Mouse (Mus musculus) kidney, postnatal 14 days (tissue): ENCODE results near the gene Slc22a18.

Experiments used
- DNase-seq: peaks from one replicate; pipeline ENCODE4 v3.0.0; 2022; ENCODE audit warnings: mixed read lengths

Gene Slc22a18

GRCm38 (mm10) chr7:143473347-143474101 lies at the start of gene Slc22a18:
TSS of gene Slc22a18 (plus strand) at chr7:143473736.
- peak; percentile 60 for DNase-seq

GRCm38 (mm10) chr7:143428142-143428813 lies 45.3 kb upstream of the Slc22a18 start:
- no peak for DNase-seq

- DNase-seq = no peak
Observed at GRCm38 (mm10) chr7:143428814-143429499, 44.6 kb upstream of the Slc22a18 start.

DNA sequence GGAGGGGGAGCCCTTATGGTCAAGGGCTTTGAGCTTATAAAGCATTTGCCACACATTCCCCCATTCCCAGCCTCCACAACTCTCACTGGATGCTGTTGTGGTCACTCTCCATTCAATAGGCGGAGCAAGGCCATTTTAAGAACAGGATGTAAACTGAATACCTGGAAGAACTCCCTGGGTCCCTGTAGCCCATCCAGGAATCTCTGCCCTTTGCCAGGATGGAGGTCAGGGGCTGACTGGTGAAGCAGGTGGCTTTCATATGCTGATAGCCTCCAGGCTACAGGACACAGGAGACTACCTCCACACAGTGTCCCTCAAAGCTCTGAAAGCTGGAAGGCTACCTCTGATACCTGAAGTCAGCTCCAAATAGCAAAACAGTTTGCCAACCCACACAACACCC lies 40.9 kb upstream of the Slc22a18 start:
- DNase-seq = no peak

DNA sequence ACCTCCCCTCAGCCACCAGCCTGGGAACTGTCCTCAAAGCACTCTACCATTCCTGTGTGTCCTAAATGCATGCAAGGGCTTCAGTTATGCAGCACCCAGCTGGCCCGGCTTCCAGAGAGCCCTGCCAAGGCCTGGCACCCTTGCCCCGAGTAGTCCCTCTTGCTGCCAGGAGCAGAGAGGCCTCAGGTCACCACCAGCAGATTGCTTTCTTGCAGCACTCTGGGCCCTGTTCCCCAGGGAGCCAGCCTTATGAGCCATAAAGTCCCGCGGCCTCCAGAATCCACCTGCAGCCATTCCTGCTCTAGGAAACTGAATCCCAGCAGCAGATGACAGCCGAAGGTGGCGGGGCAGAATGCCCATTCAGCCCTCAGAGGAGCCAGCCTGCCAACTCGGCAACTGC lies 40.2 kb upstream of the Slc22a18 start:
- no peak for DNase-seq

DNA sequence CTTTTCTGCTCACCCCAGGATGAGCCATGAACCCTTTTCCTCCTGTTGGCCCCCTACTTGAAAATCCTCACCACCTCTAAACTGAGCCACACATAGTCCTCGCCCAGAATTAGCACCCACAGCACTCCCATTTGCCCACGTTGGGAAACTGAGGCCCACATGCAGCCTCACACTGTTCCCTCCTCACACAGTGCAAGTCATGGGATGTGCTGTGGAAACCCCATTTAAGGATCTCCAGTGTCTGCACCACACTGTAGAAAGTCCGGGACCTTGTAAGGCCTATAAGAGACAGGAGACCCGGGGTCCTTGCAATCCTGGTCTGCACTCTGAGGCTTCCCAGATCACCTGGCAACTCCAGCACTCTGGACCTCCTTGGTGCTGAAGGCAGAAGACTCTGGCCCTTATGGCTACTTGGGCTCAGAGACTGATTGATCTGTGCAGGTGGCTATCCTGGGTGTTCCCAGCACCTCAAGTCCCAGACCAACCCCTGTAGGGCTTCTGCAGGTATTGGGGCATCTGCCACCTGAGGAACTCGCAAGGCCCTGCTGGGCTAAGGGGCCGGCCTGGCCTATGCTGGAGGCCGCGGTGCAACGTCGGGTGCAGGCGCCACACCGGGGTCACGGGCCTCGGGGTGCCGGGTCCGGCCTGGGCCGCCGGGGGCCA lies 36.2 kb upstream of the Slc22a18 start:
- no peak for DNase-seq

DNA sequence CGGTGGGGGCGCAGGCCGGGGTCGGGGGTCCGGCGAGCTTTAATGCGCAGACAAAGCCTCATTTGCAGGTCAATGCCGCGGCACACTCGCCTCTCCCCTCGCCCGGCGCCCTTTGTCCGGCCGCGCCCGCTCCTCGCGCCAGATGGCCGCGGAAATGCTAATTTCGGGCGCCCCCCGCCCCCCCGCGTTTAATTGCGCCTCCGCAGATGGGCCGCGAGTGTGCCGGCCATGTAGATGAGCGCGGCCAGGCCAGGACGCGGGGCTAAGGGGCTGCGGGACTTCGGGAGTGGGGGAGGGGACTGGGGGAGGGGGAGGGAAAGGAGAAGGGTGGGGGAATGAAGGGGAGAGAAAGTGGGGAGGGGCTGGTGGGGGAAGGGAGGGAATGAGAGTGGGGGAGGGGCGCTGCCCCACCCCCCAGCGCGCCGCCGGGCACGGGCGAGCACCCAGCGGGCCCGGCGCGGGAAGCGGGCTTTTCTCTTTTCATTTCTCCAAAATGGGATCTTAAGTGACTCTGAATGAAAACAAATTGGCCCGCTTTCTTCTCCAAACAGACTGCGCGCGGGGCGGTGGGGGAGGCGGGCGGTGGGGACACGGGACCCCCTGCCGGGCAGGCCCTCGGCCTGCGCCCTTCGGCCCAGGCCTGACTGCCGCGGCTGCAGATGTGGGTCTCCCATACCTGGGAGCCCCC lies 35.5 kb upstream of the Slc22a18 start:
- DNase-seq = peak; percentile 51

- no peak for DNase-seq
Observed at GRCm38 (mm10) chr7:143438965-143439364, 34.6 kb upstream of the Slc22a18 start.

- no peak for DNase-seq
Observed at GRCm38 (mm10) chr7:143444580-143444954, 29.0 kb upstream of the Slc22a18 start.

- no peak for DNase-seq
Observed at GRCm38 (mm10) chr7:143444955-143445648, 28.4 kb upstream of the Slc22a18 start.

GRCm38 (mm10) chr7:143445651-143446460 lies 27.7 kb upstream of the Slc22a18 start:
- DNase-seq = no peak

DNA sequence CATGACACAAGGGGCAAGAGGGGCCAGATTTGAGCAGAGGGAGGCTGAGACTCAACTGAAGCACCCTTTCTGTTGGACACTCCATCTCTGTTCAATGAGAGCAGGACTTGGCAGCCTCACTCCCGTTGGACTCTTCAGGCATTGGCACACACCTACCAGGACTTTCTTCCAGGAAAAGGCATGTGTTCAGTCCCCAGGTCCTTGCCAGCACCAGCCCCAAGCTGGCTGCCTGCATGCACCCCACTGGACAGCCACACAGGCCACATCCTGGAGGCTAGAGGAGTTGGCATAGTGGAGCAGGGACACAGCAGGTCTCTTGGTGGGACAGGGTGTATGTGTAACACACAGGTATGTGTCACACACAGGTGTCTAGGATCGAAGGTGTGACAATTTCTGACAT lies 26.4 kb upstream of the Slc22a18 start:
- no peak for DNase-seq

DNA sequence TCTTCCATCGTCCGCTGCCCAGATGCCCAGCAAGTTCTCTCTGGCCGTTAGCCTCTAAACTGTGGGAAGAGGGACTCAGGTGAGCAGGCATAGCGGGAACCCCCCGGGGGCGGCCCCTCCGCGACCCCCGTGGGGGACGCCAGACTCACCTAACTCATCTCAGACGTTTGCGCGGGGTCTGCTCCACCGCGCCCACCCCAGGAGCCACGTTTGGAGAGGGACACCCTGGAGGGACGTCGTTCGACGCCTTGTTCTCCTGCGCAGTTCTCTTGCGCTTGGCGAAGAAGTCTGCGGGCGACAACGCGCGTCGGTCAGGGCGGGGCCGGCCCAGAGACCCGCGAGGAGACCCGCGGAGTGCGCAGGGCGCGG lies 14.6 kb upstream of the Slc22a18 start:
- no peak for DNase-seq

DNA sequence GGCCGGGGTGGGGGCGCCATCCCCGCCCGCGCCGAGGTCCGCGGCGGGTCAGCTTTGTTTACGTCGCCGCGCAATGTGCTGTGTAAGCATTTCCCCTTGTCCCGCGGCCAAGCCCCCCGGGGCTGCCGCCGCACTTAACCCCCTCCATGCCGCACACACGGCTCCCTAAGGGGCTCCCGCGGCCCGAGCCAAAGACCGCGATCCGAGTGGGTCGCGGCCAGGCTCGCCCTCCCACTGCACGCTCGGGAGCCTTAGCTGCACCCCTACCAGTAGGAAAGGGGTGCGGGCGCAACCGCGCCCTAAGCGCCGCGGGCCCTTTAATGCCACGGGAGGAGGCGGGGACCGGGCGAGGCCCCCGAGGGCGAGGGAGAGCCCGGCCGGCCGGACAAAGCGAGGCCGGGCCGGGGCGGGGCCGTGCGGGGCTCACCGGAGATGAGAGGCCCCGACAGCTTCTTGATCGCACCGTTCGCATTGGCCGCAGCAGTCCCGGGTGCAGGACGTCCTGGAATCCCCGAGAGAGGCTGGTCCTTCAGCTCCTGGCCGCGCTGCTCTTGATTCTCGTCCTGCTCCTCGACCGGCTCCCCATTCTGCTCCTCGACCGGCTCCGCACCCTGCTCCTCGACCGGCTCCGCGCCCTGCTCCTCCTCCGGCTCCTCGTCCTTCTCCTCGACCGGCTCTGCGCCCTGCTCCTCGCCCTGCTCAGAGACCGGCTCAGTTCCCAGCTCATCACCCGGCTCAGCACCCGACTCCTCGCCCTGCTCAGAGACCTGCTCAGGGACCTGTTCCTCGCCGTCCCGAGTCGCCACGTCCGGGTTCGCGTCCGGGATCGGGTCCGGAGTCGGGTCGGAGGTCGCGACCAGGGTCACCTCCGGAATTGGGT lies 14.0 kb upstream of the Slc22a18 start:
- peak; percentile 62 for DNase-seq

- DNase-seq = no peak
Observed at GRCm38 (mm10) chr7:143460217-143460834, 13.2 kb upstream of the Slc22a18 start.

DNA sequence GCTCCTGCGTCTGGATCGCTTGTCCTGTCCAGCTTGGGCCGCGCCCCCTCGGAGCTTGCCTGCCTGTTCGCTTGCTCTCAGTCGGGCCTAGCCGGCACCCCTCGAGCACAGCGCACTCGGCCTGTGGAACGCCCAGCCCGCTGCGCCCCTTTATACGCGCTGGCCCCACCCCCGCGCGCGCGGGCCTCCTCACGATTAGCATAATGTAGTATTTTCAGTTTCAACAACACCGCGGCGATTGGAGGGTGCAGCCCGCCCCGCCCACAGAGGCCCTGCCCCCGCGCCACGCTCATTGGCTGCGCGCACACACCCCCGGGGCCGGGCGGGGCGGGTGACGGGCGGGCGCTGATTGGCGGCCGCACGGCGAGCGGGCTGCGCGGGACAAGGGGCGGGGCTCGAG lies 12.7 kb upstream of the Slc22a18 start, which contains the start of gene Cdkn1c:
Gene Cdkn1c, minus strand, starts transcription at position 177 of the 400 bp plus-strand sequence.
- DNase-seq = peak; percentile 94

GRCm38 (mm10) chr7:143461294-143461870 lies 12.2 kb upstream of the Slc22a18 start:
- DNase-seq = no peak

- DNase-seq = no peak
Observed at GRCm38 (mm10) chr7:143461920-143462319, 11.6 kb upstream of the Slc22a18 start.

GRCm38 (mm10) chr7:143462516-143462915 lies 11.0 kb upstream of the Slc22a18 start:
- no peak for DNase-seq
